Mouse (Mus musculus) olfactory bulb, adult 2 months (tissue): ENCODE results near the gene Prkar2a.

Experiments used
- CTCF ChIP-seq: fragments of 200-500 bp; IDR thresholded peaks from 2 replicates; pipeline ENCODE4 v1.5.1; 2012; ENCODE audit warnings: low read depth, mild to moderate bottlenecking, low read length, moderate library complexity; ENCODE audit not compliant: insufficient read depth
- POLR2A ChIP-seq: fragments of 200-500 bp; IDR thresholded peaks from 2 replicates; pipeline ENCODE4 v1.6.1; 2012; ENCODE audit warnings: mild to moderate bottlenecking, low read depth, low read length, moderate library complexity; ENCODE audit not compliant: insufficient read depth

DNA sequence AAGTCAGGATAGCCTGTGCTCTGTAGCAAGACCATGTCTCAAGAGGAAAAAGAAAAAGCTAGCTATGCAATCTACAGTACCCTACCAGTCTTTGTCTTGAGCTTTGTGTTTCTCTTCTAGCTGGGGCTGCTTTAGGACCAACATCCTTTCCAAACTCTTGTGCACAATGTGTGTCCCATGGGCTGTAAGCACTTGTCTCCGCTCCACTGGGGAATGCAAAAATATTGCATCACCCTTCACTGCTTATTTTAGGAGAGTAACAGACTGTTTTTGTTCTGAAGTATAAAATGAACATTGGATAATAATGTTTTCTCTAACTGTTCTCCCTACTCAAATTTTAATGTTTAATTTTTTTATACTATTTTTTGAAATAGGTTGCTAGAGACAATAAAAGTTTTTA, 97.4 kb downstream of the Prkar2a start:
- TF ChIP-seq POLR2A (no peak), CTCF (no peak)
